Mouse (Mus musculus): ENCODE measurements around the gene Csnk1e. TPM values are rescaled to one million over a fixed set of nuclear protein-coding genes. Genes with fewer than 3 reads are reported as not detected.

Csnk1e gene
- polyA plus RNA-seq, 1 experiment: 6.7 TPM

- no peak for TF ChIP-seq POLR2A (IDR thresholded peaks at IDR 0.05; ENCODE audit: control insufficient read depth, low read depth, low read length)
- TF ChIP-seq CTCF (IDR thresholded peaks at IDR 0.05; ENCODE audit: control insufficient read depth, insufficient read depth, insufficient replicate concordance, low read depth, low read length): no peak
- peaks cover 7% of the 10 kb centered on the region for H3K4me1 ChIP-seq (ENCODE audit: control insufficient read depth, insufficient read depth, low read length)
- no peaks in the 10 kb centered on the region for H3K36me3 ChIP-seq (ENCODE audit: control insufficient read depth, insufficient read depth, low read length)
- H3K27ac ChIP-seq (ENCODE audit: control insufficient read depth, insufficient read depth, low read depth, low read length): no peak overlapping the region
- H3K27me3 ChIP-seq (ENCODE audit: control insufficient read depth, insufficient read depth, low read length): no peaks in the 10 kb centered on the region
- no peak overlapping the region for H3K4me3 ChIP-seq (ENCODE audit: control insufficient read depth, low read depth, low read length)
These were observed 32.6 kb downstream of the Csnk1e start for GRCm38 (mm10) chr15:79422715-79423243.

- no peak for TF ChIP-seq POLR2A (IDR thresholded peaks at IDR 0.05; ENCODE audit: control insufficient read depth, low read depth, low read length)
- no peak for TF ChIP-seq CTCF (IDR thresholded peaks at IDR 0.05; ENCODE audit: control insufficient read depth, insufficient read depth, insufficient replicate concordance, low read depth, low read length)
- peaks cover 7% of the 10 kb centered on the region for H3K4me1 ChIP-seq (ENCODE audit: control insufficient read depth, insufficient read depth, low read length)
- H3K27ac ChIP-seq (ENCODE audit: control insufficient read depth, insufficient read depth, low read depth, low read length): no peak overlapping the region
- H3K4me3 ChIP-seq (ENCODE audit: control insufficient read depth, low read depth, low read length): no peak overlapping the region
- no peaks in the 10 kb centered on the region for H3K36me3 ChIP-seq (ENCODE audit: control insufficient read depth, insufficient read depth, low read length)
- H3K27me3 ChIP-seq (ENCODE audit: control insufficient read depth, insufficient read depth, low read length): no peaks in the 10 kb centered on the region
These were observed 36.7 kb downstream of the Csnk1e start for GRCm38 (mm10) chr15:79418677-79419076.

- H3K4me1 ChIP-seq (ENCODE audit: control insufficient read depth, insufficient read depth, low read length): peaks cover 7% of the 10 kb centered on the region
- no peaks in the 10 kb centered on the region for H3K27me3 ChIP-seq (ENCODE audit: control insufficient read depth, insufficient read depth, low read length)
- no peaks in the 10 kb centered on the region for H3K36me3 ChIP-seq (ENCODE audit: control insufficient read depth, insufficient read depth, low read length)
- no peak for TF ChIP-seq POLR2A (IDR thresholded peaks at IDR 0.05; ENCODE audit: control insufficient read depth, low read depth, low read length)
- no peak for TF ChIP-seq CTCF (IDR thresholded peaks at IDR 0.05; ENCODE audit: control insufficient read depth, insufficient read depth, insufficient replicate concordance, low read depth, low read length)
- no peak overlapping the region for H3K4me3 ChIP-seq (ENCODE audit: control insufficient read depth, low read depth, low read length)
- no peak overlapping the region for H3K27ac ChIP-seq (ENCODE audit: control insufficient read depth, insufficient read depth, low read depth, low read length)
These were observed 37.1 kb downstream of the Csnk1e start for GRCm38 (mm10) chr15:79418265-79418664.

- TF ChIP-seq CTCF (IDR thresholded peaks at IDR 0.05; ENCODE audit: control insufficient read depth, insufficient read depth, insufficient replicate concordance, low read depth, low read length) (no peak), POLR2A (IDR thresholded peaks at IDR 0.05; ENCODE audit: control insufficient read depth, low read depth, low read length) (no peak)
These were observed 38.0 kb downstream of the Csnk1e start for GRCm38 (mm10) chr15:79417379-79417778.

GRCm38 (mm10) chr15:79416460-79417085 is 38.8 kb downstream of the Csnk1e start:
- no peaks in the 10 kb centered on the region for H3K27me3 ChIP-seq (ENCODE audit: control insufficient read depth, insufficient read depth, low read length)

More at GRCm38 (mm10) chr15:79417379-79417778, 38.0 kb downstream of the Csnk1e start:
- H3K27me3 ChIP-seq (ENCODE audit: control insufficient read depth, insufficient read depth, low read length): no peaks in the 10 kb centered on the region
- no peak overlapping the region for H3K27ac ChIP-seq (ENCODE audit: control insufficient read depth, insufficient read depth, low read depth, low read length)
- no peak overlapping the region for H3K4me3 ChIP-seq (ENCODE audit: control insufficient read depth, low read depth, low read length)
- peaks cover 4% of the 10 kb centered on the region for H3K4me1 ChIP-seq (ENCODE audit: control insufficient read depth, insufficient read depth, low read length)
- no peaks in the 10 kb centered on the region for H3K36me3 ChIP-seq (ENCODE audit: control insufficient read depth, insufficient read depth, low read length)

GRCm38 (mm10) chr15:79414513-79414912 is 40.9 kb downstream of the Csnk1e start:
- no peaks in the 10 kb centered on the region for H3K36me3 ChIP-seq (ENCODE audit: control insufficient read depth, insufficient read depth, low read length)
- H3K27ac ChIP-seq (ENCODE audit: control insufficient read depth, insufficient read depth, low read depth, low read length): no peak overlapping the region
- no peak overlapping the region for H3K4me3 ChIP-seq (ENCODE audit: control insufficient read depth, low read depth, low read length)
- H3K4me1 ChIP-seq (ENCODE audit: control insufficient read depth, insufficient read depth, low read length): no peaks in the 10 kb centered on the region
- TF ChIP-seq CTCF (IDR thresholded peaks at IDR 0.05; ENCODE audit: control insufficient read depth, insufficient read depth, insufficient replicate concordance, low read depth, low read length) (no peak), POLR2A (IDR thresholded peaks at IDR 0.05; ENCODE audit: control insufficient read depth, low read depth, low read length) (no peak)
- no peaks in the 10 kb centered on the region for H3K27me3 ChIP-seq (ENCODE audit: control insufficient read depth, insufficient read depth, low read length)

More at GRCm38 (mm10) chr15:79416460-79417085, 38.8 kb downstream of the Csnk1e start:
- Histone ChIP-seq H3K4me3 (ENCODE audit: control insufficient read depth, low read depth, low read length) (no peak overlapping the region), H3K4me1 (ENCODE audit: control insufficient read depth, insufficient read depth, low read length) (no peaks in the 10 kb centered on the region; the same call in 1 of the 2 replicates), H3K36me3 (ENCODE audit: control insufficient read depth, insufficient read depth, low read length) (no peaks in the 10 kb centered on the region), H3K27ac (ENCODE audit: control insufficient read depth, insufficient read depth, low read depth, low read length) (no peak overlapping the region)
- TF ChIP-seq POLR2A (IDR thresholded peaks at IDR 0.05; ENCODE audit: control insufficient read depth, low read depth, low read length) (no peak), CTCF (IDR thresholded peaks at IDR 0.05; ENCODE audit: control insufficient read depth, insufficient read depth, insufficient replicate concordance, low read depth, low read length) (no peak)

- H3K27ac ChIP-seq (ENCODE audit: control insufficient read depth, insufficient read depth, low read depth, low read length): no peak overlapping the region
- no peak for TF ChIP-seq POLR2A (IDR thresholded peaks at IDR 0.05; ENCODE audit: control insufficient read depth, low read depth, low read length)
- TF ChIP-seq CTCF (IDR thresholded peaks at IDR 0.05; ENCODE audit: control insufficient read depth, insufficient read depth, insufficient replicate concordance, low read depth, low read length): no peak
- no peak overlapping the region for H3K4me3 ChIP-seq (ENCODE audit: control insufficient read depth, low read depth, low read length)
- H3K4me1 ChIP-seq (ENCODE audit: control insufficient read depth, insufficient read depth, low read length): no peaks in the 10 kb centered on the region
- H3K36me3 ChIP-seq (ENCODE audit: control insufficient read depth, insufficient read depth, low read length): no peaks in the 10 kb centered on the region
- H3K27me3 ChIP-seq (ENCODE audit: control insufficient read depth, insufficient read depth, low read length): no peaks in the 10 kb centered on the region
These were observed 41.6 kb downstream of the Csnk1e start for GRCm38 (mm10) chr15:79413802-79414201.

Data from testis, adult 2 months (tissue).